Mouse (Mus musculus) heart, embryonic 16.5 days (tissue): ENCODE measurements around the gene L3hypdh. TPM values are rescaled to one million over a fixed set of nuclear protein-coding genes. Genes with fewer than 3 reads are reported as not detected.
"Not testable (repeated sequence)": the region's sequence is repeated elsewhere in the genome, so short reads cannot be mapped to it uniquely, and the experiment has no call there.

ENCODE experiments used
- ATAC-seq: fragments of 200-750 bp; cut with Nextera tagmentation; replicated peaks from 2 replicates; pipeline ENCODE4 v1.8.0; 2017; ENCODE audit warnings: moderate number of reproducible peaks; ENCODE audit not compliant: insufficient read depth, low FRiP score; ENCODE audit errors: extremely low read depth
- H3K27ac ChIP-seq: fragments of 300-500 bp; sonication (generic); 2 replicates; pipeline ENCODE4 v1.5.1; 2014; ENCODE audit warnings: mild to moderate bottlenecking, low read length, control low read depth, moderate library complexity
- H3K27me3 ChIP-seq: fragments of 300-500 bp; sonication (generic); 2 replicates; pipeline ENCODE4 v1.6.1; 2014; ENCODE audit warnings: low read length, mixed read lengths; ENCODE audit not compliant: control insufficient read depth, insufficient read depth
- H3K36me3 ChIP-seq: fragments of 300-500 bp; sonication (generic); 2 replicates; pipeline ENCODE4 v1.6.1; 2014; ENCODE audit not compliant: control insufficient read depth, insufficient read depth
- H3K4me1 ChIP-seq: fragments of 300-500 bp; sonication (generic); 2 replicates; pipeline ENCODE4 v1.6.1; 2014; ENCODE audit warnings: low read length, mixed read lengths; ENCODE audit not compliant: control insufficient read depth, insufficient read depth
- H3K4me2 ChIP-seq: fragments of 300-500 bp; sonication (generic); 2 replicates; pipeline ENCODE4 v1.6.1; 2014; ENCODE audit warnings: low read depth, mild to moderate bottlenecking, control low read depth, low read length
- H3K4me3 ChIP-seq: fragments of 300-500 bp; sonication (generic); 2 replicates; pipeline ENCODE4 v1.5.1; 2014; ENCODE audit warnings: mild to moderate bottlenecking, control low read depth, low read length
- H3K9ac ChIP-seq: fragments of 300-500 bp; sonication (generic); 2 replicates; pipeline ENCODE4 v1.6.1; 2014; ENCODE audit warnings: low read length, control low read depth
- H3K9me3 ChIP-seq: fragments of 300-500 bp; sonication (generic); replicated peaks from 2 replicates; pipeline ENCODE4 v1.6.1; 2016; ENCODE audit warnings: low read length; ENCODE audit not compliant: control insufficient read depth
- WGBS: fragments of 180-500 bp; shearing (Covaris S2); extraction: QIAGEN DNeasy Blood & Tissue Kit; methylation state at CpG from one replicate; pipeline ENCODE4 v1.1.7; 2014; 5-methylcytosine and 5-hydroxymethylcytosine counted together
- polyA plus RNA-seq: library from polyadenylated mRNA; unstranded; fragments of >200 nt; fragmentation: Nextera tagmentation; extraction: Ambion mirVana; gene quantifications from 2 replicates; pipeline ENCODE4 v1.2.1, GENCODE M21; 2015

Gene L3hypdh
- polyA plus RNA-seq, 1 experiment from 2014 or later = 21.4 TPM

DNA sequence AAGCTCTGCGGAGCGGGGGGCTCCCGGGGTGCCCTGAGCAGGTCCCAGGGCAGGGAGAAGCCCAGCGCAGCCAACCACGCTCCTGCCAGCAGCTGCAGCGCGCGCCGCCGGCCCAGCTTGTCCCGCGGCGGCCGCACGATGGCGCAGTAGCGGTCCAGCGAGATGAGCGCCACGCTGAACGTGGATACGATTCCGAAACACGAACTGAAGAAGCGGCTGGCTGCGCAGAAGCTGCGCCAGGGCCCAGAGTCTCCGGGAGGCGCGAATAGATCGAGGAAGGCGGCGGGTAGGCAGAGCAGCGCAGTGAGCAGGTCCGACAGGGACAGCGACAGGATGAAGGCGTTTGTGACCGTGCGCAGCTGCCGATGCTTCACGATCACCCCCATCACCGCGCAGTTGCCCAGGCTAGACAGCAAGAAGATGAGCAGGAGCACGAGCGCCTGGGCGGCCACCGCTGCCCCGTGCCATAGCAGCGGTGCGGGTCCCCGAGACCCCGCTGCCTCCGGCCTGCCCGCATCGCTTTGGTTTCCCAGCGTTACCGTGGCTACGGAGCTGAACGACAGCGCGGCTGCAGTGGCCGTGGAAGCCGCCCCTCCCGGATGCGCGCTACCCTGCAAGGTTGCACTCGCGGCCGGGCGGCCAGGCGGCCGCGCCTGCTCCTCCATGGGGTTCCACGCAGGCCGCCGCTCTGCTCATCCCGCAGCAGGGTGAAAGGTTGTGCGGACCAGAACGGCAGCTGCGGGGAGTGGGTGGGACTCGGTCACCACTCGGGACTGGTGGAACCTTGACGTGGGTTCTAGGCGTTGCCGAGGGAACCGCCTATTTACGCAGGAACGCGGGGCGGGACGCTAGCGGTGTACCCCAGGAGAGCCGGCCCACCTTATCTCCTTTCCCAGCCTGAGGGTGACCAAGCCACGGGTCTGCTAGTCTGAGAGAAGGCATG is 14.6 kb downstream of the L3hypdh start, which contains the start of gene Gpr135:
Gene Gpr135 (minus strand): TSS at position 799 of the 943 bp plus-strand sequence.
- H3K9me3 ChIP-seq = peaks cover 4% of the 10 kb centered on the region; the same call in 1 of the 2 replicates
- peaks cover 17% of the 10 kb centered on the region for H3K27me3 ChIP-seq
- H3K9ac ChIP-seq = peak within 1 kb of the TSS; percentile 58
- H3K4me3 ChIP-seq = peak within 1 kb of the TSS; percentile 72
- no peak within 1 kb of the TSS for H3K27ac ChIP-seq
- peak within 1 kb of the TSS; percentile 70 for H3K4me2 ChIP-seq
- H3K36me3 ChIP-seq = peaks cover 7% of the 10 kb centered on the region; the same call in 1 of the 2 replicates
- H3K4me1 ChIP-seq = peaks cover 4% of the 10 kb centered on the region
- WGBS = under 1% methylated on average over 94 of the region's 94 CpGs
- ATAC-seq = peak; percentile 85

DNA sequence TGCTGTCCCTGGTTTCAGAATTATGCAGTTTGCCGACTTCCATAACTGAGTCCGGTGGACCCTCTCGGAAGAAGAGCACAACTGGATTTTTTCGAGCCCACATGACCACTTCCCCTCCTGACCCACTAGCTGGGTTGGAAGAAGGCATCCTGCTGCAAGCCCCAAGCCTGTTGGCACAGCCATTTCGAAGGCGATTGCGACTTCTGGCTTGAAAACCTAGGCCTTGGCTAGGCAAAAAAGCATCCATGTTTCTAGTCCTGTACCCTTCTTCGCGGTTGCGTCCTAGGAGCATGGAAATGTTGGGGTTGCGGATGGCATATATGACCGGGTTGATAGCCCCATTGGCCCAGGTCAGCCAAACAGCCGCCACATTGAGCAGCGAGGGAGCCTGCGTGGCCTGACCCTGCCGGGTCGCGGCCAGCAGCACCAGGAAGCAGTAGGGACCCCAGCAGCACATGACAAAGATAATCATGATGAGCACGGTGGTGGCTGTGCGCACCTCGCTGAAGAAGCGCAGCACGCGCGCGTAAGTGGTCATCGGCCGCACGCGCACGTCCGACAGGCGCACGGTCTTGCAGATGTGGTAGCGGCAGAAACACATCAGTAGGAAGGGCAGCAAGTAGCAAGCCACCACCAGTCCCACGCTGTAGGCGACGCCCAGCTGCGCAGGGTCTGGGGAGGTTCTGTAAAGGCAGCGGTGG is 15.5 kb downstream of the L3hypdh start:
- peaks cover 6% of the 10 kb centered on the region; the same call in 1 of the 2 replicates for H3K36me3 ChIP-seq
- H3K9me3 ChIP-seq = peaks cover 4% of the 10 kb centered on the region; the same call in 1 of the 2 replicates
- peak overlapping the region; percentile 70 for H3K4me2 ChIP-seq
- peaks cover 17% of the 10 kb centered on the region for H3K27me3 ChIP-seq
- H3K4me1 ChIP-seq = peaks cover 4% of the 10 kb centered on the region
- H3K27ac ChIP-seq = no peak overlapping the region
- ATAC-seq = no peak; the same call in 1 of the 2 replicates
- 8% methylated on average over 40 of the region's 40 CpGs for WGBS
- peak overlapping the region; percentile 58 for H3K9ac ChIP-seq
- H3K4me3 ChIP-seq = peak overlapping the region; percentile 72

DNA sequence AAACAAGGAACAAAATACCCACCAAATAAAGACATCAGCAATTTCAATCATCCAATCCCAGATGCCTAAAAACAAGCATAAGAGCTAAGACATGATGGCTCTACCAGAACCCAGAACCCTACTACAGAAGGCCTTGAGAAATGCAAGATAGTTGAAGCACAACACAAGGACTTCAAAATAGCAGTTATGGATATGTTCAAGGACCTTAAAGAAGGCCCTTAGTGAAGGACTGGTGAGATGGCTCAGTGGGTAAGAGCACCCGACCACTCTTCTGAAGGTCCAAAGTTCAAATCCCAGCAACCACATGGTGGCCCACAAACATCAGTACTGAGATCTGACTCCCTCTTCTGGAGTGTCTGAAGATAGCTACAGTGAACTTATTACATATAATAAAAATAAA is 27.5 kb downstream of the L3hypdh start:
- Histone ChIP-seq H3K36me3 (no peaks in the 10 kb centered on the region), H3K4me3 (no peak overlapping the region), H3K4me1 (no peaks in the 10 kb centered on the region), H3K27ac (no peak overlapping the region), H3K9ac (no peak overlapping the region), H3K9me3 (no peaks in the 10 kb centered on the region), H3K27me3 (no peaks in the 10 kb centered on the region), H3K4me2 (no peak overlapping the region)
- ATAC-seq = no peak
- WGBS = 77% methylated on average over 1 of the region's 1 CpGs

DNA sequence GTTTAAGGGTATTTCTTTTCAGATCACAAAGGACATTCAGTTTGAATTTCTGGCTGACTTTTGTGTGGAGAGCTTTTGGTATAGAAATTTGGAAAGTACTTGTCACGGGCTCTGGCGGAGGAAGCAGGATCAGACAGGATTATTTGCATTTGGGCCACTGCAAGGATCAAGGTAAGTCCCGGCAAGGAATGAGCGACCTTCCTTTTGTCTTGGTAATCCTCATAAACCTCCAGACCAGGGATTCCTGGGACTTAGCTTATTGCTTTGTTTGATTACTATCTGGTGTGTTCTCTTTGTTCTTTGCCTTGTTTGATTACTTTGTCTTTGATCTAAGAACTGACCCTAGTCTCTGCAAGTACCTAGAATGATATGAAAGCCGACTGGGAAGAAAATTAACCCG is 31.4 kb downstream of the L3hypdh start:
- Histone ChIP-seq H3K4me3 (no peak overlapping the region), H3K9ac (no peak overlapping the region), H3K27me3 (no peaks in the 10 kb centered on the region), H3K36me3 (no peaks in the 10 kb centered on the region), H3K4me1 (no peaks in the 10 kb centered on the region), H3K9me3 (peaks cover 5% of the 10 kb centered on the region; the same call in 1 of the 2 replicates), H3K4me2 (no peak overlapping the region), H3K27ac (no peak overlapping the region)
- ATAC-seq = no peak
- 47% methylated on average over 6 of the region's 6 CpGs for WGBS

DNA sequence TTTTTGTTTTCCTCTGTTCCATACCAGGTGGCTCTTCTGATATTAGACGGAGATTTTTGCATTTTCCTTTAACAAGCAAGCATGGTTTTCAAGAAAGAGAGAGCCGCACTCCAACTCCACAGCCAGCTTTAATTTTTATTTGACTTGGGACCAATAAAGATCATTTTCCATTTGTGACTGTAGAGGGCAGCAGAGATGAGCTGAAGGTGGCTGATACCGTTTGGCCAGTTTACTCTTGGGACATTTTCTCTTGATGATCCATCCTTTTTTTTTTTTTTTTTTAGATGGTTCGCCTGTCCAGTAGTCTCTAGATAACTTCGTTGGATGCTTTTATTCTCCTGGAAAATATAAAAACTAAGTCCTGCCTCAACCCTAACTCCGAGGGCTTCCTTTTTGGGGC is 31.9 kb downstream of the L3hypdh start:
- no peak overlapping the region for H3K27ac ChIP-seq
- H3K36me3 ChIP-seq = no peaks in the 10 kb centered on the region
- no peaks in the 10 kb centered on the region for H3K4me1 ChIP-seq
- no peak overlapping the region for H3K9ac ChIP-seq
- no peaks in the 10 kb centered on the region for H3K27me3 ChIP-seq
- H3K9me3 ChIP-seq = peaks cover 5% of the 10 kb centered on the region; the same call in 1 of the 2 replicates
- no peak overlapping the region for H3K4me3 ChIP-seq
- H3K4me2 ChIP-seq = no peak overlapping the region
- no peak for ATAC-seq
- 39% methylated on average over 6 of the region's 6 CpGs for WGBS

DNA sequence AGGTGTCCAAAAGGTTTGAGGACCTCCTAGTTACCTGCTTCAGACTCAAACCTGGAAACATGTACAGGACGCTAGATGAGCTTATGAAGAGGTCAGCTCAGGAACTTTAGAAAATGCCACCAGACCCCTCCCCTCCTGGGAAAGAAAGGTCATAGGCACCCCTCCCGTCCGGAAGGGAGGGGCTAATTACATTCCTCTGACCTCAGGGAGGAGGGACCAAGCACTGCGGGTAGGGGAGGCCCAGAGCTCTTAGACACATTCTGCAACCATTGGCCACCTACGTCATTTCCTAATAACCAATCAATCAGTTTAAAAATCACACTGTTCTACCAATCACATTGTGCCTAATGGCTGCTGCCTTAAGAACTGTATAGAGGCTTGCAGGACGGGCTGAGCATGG is 32.7 kb downstream of the L3hypdh start:
- Histone ChIP-seq H3K27me3 (no peaks in the 10 kb centered on the region), H3K9ac (no peak overlapping the region), H3K4me3 (no peak overlapping the region), H3K9me3 (peaks cover 5% of the 10 kb centered on the region; the same call in 1 of the 2 replicates), H3K27ac (no peak overlapping the region), H3K4me1 (no peaks in the 10 kb centered on the region), H3K4me2 (no peak overlapping the region), H3K36me3 (no peaks in the 10 kb centered on the region)
- 81% methylated on average over 6 of the region's 6 CpGs for WGBS
- ATAC-seq = no peak

DNA sequence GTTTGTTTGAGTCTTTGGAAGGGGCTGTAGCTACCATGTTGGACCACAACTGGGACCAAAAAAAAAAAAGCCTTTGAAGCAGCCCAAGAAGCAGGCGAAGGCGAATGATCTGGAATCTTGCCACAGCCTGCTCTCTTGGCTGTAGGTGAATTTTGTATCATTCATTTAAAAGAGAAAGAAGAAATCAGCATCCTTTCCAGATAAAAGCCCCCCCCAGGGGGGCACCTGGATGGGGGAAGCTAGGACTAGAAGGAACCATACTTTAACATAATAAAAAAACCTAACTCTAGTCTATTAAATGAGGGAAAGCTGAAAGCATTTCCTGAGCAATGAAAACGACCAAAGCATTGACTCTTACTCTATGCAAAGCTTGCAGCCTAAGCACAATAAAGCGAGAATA is 34.4 kb downstream of the L3hypdh start:
- H3K4me3 ChIP-seq = no peak overlapping the region
- H3K9ac ChIP-seq = no peak overlapping the region
- peaks cover 3% of the 10 kb centered on the region for H3K4me1 ChIP-seq
- no peaks in the 10 kb centered on the region for H3K27me3 ChIP-seq
- no peak for ATAC-seq
- H3K4me2 ChIP-seq = no peak overlapping the region
- peaks cover 5% of the 10 kb centered on the region; the same call in 1 of the 2 replicates for H3K9me3 ChIP-seq
- no peak overlapping the region for H3K27ac ChIP-seq
- H3K36me3 ChIP-seq = no peaks in the 10 kb centered on the region
- 83% methylated on average over 4 of the region's 4 CpGs for WGBS

DNA sequence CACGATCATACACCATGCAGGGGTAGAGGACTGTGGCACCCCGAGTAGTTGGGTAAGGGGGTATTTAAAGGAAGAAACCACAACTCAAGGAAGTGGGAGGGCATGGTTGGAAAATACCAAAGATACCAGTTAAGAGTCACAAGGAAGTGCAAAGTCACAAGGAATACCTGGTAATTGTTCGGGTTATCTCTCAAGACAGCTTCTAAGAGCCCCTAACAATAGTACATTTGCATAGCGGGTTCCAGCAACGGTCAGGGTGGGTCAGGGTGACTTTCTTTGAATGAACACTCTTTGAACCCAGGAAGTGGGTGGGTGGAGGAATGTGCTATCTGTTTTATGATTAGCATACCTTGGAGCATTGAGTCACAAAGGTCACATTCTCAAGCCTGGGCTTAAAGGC is 35.1 kb downstream of the L3hypdh start:
- not testable (repeated sequence) for H3K4me2 ChIP-seq, ATAC-seq, H3K27ac ChIP-seq, H3K27me3 ChIP-seq, H3K4me3 ChIP-seq, H3K9me3 ChIP-seq, H3K4me1 ChIP-seq, H3K36me3 ChIP-seq, H3K9ac ChIP-seq
- WGBS = 91% methylated on average over 5 of the region's 5 CpGs

DNA sequence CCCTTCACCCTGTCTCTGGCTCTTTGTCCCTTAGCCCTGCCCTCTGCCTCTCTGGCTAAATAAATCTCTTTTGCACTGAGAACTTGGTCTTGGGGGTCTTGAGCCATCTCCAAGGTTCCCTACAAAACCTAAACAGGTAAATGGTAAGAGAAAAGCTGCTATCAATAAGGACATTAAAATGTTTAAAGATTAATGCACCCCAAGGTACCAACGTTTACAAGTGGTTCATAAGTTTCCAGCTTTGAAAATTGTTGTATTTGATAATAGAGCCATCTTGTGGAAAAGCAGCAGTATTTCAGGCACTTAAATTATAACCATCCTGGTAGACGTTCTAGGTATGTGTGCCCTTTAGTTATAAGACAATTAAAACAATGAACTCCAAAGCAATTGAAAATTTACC is 37.7 kb downstream of the L3hypdh start:
- Histone ChIP-seq H3K36me3 (no peaks in the 10 kb centered on the region), H3K4me1 (peaks cover 3% of the 10 kb centered on the region), H3K9ac (no peak overlapping the region), H3K27me3 (no peaks in the 10 kb centered on the region), H3K27ac (no peak overlapping the region), H3K4me2 (no peak overlapping the region), H3K9me3 (peaks cover 5% of the 10 kb centered on the region; the same call in 1 of the 2 replicates), H3K4me3 (no peak overlapping the region)
- WGBS = 1% methylated on average over 2 of the region's 2 CpGs
- ATAC-seq = no peak
